Mouse (Mus musculus): ENCODE data around the gene B3galt4. TPM values are rescaled to one million over a fixed set of nuclear protein-coding genes. Genes with fewer than 3 reads are reported as not detected.
"Not testable (repeated sequence)": the region's sequence is repeated elsewhere in the genome, so short reads cannot be mapped to it uniquely, and the experiment has no call there.

B3galt4 gene
- polyA plus RNA-seq, 1 experiment = 8.4 TPM

DNA sequence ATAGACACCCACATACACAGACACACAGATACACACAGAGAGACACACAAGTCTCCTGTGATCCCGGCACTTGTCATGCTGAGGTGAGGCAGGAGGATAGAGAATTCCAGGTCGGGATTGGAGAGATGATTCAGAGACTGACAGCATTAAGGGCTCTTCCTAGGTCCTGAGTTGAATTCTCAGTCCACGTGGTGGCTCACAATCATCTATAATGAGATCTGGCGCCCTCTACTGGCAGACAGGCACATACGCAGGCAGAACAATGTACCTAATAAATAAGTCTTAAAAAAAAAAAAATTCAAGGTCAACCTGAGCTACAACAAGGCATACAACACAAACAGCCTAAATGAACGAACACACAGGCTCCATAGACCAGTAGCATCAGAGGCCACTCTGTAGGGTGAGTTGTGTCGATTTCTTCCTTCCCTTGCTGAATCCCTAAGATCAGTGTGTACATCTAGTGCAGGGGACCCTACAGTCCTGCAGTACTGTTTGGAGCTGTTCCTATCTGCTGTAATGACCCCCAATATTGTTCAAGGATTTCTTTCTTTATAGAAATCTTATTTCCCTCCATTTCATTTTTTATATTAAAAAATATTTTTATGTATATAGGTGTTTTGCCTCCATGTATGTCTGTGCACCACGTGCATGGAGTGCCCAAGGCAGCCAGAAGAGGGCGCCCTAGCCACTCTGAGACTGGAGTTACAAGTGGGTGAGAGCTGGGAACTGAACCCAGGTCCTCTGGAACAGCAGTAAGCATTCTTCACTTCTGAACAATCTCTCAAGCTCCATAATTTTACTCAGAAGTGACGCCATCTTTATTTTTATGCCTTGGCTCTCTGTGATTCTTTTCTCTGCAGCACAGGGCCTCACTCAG lies 40.7 kb upstream of the B3galt4 start:
- WGBS = 30% methylated on average over 10 of the region's 10 CpGs
- Histone ChIP-seq H3K27me3 (ENCODE audit: control insufficient read depth, insufficient read depth, low read length) (no peaks in the 10 kb centered on the region), H3K27ac (ENCODE audit: insufficient read depth, low read length) (no peak overlapping the region), H3K4me3 (replicated peaks; ENCODE audit: insufficient read depth, low read depth, low read length) (no peak overlapping the region), H3K4me1 (ENCODE audit: control insufficient read depth, insufficient read depth, low read length) (no peaks in the 10 kb centered on the region)
- DNase-seq = peak; percentile 43 to 47
- TF ChIP-seq CTCF (IDR thresholded peaks at IDR 0.05; ENCODE audit: borderline replicate concordance, insufficient read depth, low read depth, low read length) (peak; percentile 75), POLR2A (IDR thresholded peaks at IDR 0.05; ENCODE audit: borderline replicate concordance, insufficient read depth, low read length) (no peak)

DNA sequence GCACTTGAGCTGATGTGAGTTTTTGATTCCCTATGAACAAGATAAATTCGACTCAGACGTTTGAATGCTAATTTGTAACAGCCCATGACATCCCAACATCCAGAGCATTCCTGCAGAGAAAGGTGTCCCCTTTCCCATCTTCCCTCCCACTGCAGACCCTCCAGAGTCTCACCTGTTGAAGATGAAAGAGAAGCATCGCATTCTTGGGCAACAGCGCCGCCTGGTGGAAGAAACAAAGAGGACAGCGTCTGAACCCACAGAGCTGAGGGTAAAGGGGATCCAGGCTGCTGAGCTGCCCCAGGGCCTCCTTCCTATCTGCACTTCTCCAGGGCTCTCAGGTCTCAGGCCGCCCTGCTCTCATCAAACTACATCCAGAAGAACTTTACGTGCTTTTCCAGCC lies 30.8 kb upstream of the B3galt4 start:
- not testable (repeated sequence) for H3K4me3 ChIP-seq (replicated peaks; ENCODE audit: insufficient read depth, low read depth, low read length); H3K27ac ChIP-seq (ENCODE audit: insufficient read depth, low read length); H3K27me3 ChIP-seq (ENCODE audit: control insufficient read depth, insufficient read depth, low read length)
- peak; percentile 72 for TF ChIP-seq CTCF (IDR thresholded peaks at IDR 0.05; ENCODE audit: borderline replicate concordance, insufficient read depth, low read depth, low read length)
- H3K4me1 ChIP-seq (ENCODE audit: control insufficient read depth, insufficient read depth, low read length) = peaks cover 13% of the 10 kb centered on the region
- peak; percentile 60 to 80 for DNase-seq
- 7% methylated on average over 8 of the region's 8 CpGs for WGBS

DNA sequence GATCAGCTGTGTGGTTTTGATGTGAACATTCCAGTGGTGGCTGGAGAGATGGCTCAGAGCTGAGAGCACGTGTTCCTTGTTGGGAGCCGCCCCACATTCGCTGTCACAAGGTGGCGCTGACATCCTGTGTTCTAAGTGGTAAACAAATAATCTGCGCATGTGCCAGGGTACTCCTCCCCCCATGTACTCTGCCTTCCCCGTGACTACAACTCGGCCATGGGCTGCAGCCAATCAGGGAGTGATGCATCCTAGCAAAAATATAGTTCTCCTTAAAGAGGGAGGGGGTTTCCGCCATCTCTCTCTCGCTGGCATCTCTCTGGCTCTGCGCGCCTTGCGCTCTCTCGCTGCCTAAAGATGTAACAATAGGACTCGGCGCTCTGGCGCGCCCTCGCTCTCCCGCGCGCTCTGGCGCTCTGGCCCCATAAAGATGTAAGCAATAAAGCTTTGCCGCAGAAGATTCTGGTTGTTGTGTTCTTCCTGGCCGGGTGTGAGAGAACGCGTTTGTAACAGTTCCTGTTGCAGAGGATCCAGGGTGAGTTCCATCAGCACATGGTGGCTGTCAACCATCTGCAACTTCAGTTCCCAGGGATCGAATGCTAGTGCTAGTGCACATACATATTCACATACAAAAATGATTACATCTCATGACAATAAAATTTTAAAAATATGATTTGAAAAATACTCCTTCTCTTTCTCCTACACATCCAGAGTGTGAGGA lies 30.1 kb upstream of the B3galt4 start:
- H3K27ac ChIP-seq (ENCODE audit: insufficient read depth, low read length) = peak overlapping the region; percentile 84
- H3K4me1 ChIP-seq (ENCODE audit: control insufficient read depth, insufficient read depth, low read length) = peaks cover 13% of the 10 kb centered on the region
- H3K4me3 ChIP-seq (replicated peaks; ENCODE audit: insufficient read depth, low read depth, low read length) = peak overlapping the region; percentile 81
- peak; percentile 48; the same call in 1 of the 2 replicates for TF ChIP-seq CTCF (IDR thresholded peaks at IDR 0.05; ENCODE audit: borderline replicate concordance, insufficient read depth, low read depth, low read length)
- TF ChIP-seq POLR2A (IDR thresholded peaks at IDR 0.05; ENCODE audit: borderline replicate concordance, insufficient read depth, low read length) = peak; percentile 57; the same call in 1 of the 2 replicates
- H3K27me3 ChIP-seq (ENCODE audit: control insufficient read depth, insufficient read depth, low read length) = not testable (repeated sequence)
- WGBS = under 1% methylated on average over 27 of the region's 27 CpGs
- DNase-seq = peak; percentile 89 to 91

- no peak for DNase-seq
- Histone ChIP-seq H3K27ac (ENCODE audit: insufficient read depth, low read length) (peak overlapping the region; percentile 74), H3K4me3 (replicated peaks; ENCODE audit: insufficient read depth, low read depth, low read length) (no peak overlapping the region), H3K27me3 (ENCODE audit: control insufficient read depth, insufficient read depth, low read length) (no peaks in the 10 kb centered on the region), H3K4me1 (ENCODE audit: control insufficient read depth, insufficient read depth, low read length) (peaks cover 13% of the 10 kb centered on the region)
- WGBS = 72% methylated on average over 19 of the region's 19 CpGs
- no peak for TF ChIP-seq POLR2A (IDR thresholded peaks at IDR 0.05; ENCODE audit: borderline replicate concordance, insufficient read depth, low read length)
- TF ChIP-seq CTCF (IDR thresholded peaks at IDR 0.05; ENCODE audit: borderline replicate concordance, insufficient read depth, low read depth, low read length) = no peak
Observed at GRCm38 (mm10) chr17:33980181-33981035, 29.1 kb upstream of the B3galt4 start.

GRCm38 (mm10) chr17:33979512-33980050 lies 28.3 kb upstream of the B3galt4 start:
- Histone ChIP-seq H3K4me1 (ENCODE audit: control insufficient read depth, insufficient read depth, low read length) (peaks cover 13% of the 10 kb centered on the region), H3K27me3 (ENCODE audit: control insufficient read depth, insufficient read depth, low read length) (no peaks in the 10 kb centered on the region), H3K27ac (ENCODE audit: insufficient read depth, low read length) (no peak overlapping the region), H3K4me3 (replicated peaks; ENCODE audit: insufficient read depth, low read depth, low read length) (no peak overlapping the region)
- no peak for TF ChIP-seq POLR2A (IDR thresholded peaks at IDR 0.05; ENCODE audit: borderline replicate concordance, insufficient read depth, low read length)
- no peak for TF ChIP-seq CTCF (IDR thresholded peaks at IDR 0.05; ENCODE audit: borderline replicate concordance, insufficient read depth, low read depth, low read length)
- 80% methylated on average over 6 of the region's 6 CpGs for WGBS
- DNase-seq = no peak

- peak; percentile 83 to 88 for DNase-seq
- WGBS = 0% methylated on average over 17 of the region's 17 CpGs
- H3K27ac ChIP-seq (ENCODE audit: insufficient read depth, low read length) = peak overlapping the region; percentile 8; the same call in 1 of the 2 replicates
- TF ChIP-seq CTCF (IDR thresholded peaks at IDR 0.05; ENCODE audit: borderline replicate concordance, insufficient read depth, low read depth, low read length) = no peak
- TF ChIP-seq POLR2A (IDR thresholded peaks at IDR 0.05; ENCODE audit: borderline replicate concordance, insufficient read depth, low read length) = peak; percentile 75; the same call in 1 of the 2 replicates
- H3K4me1 ChIP-seq (ENCODE audit: control insufficient read depth, insufficient read depth, low read length) = peaks cover 13% of the 10 kb centered on the region
- no peaks in the 10 kb centered on the region for H3K27me3 ChIP-seq (ENCODE audit: control insufficient read depth, insufficient read depth, low read length)
- peak overlapping the region; percentile 50 for H3K4me3 ChIP-seq (replicated peaks; ENCODE audit: insufficient read depth, low read depth, low read length)
Observed at GRCm38 (mm10) chr17:33978631-33979031, 27.3 kb upstream of the B3galt4 start.
